Mouse (Mus musculus): Measurements from ENCODE around the gene Wdr43.
A peak's percentile ranks its signal among the peaks of the same experiment; 100 is the strongest.

- TF ChIP-seq SMC3 (IDR thresholded peaks at IDR 0.05; ENCODE audit: low read depth, low read length) (no peak), POLR2A (IDR thresholded peaks at IDR 0.05; ENCODE audit: low read depth, low read length) (0 out of 2 replicates have a peak, but pooled peaks have one; percentile 15), MEF2A (IDR thresholded peaks at IDR 0.05; ENCODE audit: borderline replicate concordance, low read depth, low read length) (no peak)
Observed at GRCm38 (mm10) chr17:71640421-71641085, 24.9 kb downstream of the Wdr43 start.
